Mouse (Mus musculus) embryonic fibroblast, embryonic 13.5 days (primary cell): Measurements from ENCODE around the gene Hist1h4c.

Experiments used
- CTCF ChIP-seq: IDR thresholded peaks from 2 replicates; pipeline ENCODE4 v1.5.1; 2011; ENCODE audit warnings: mild to moderate bottlenecking, control low read depth, low read length, moderate library complexity, borderline replicate concordance; ENCODE audit not compliant: insufficient read depth
- POLR2A ChIP-seq: IDR thresholded peaks from 2 replicates; pipeline ENCODE4 v1.6.1; 2011; ENCODE audit warnings: low read depth, mild to moderate bottlenecking, control low read depth, low read length, moderate library complexity

- no peak for TF ChIP-seq CTCF
- no peak for TF ChIP-seq POLR2A
Observed at GRCm38 (mm10) chr13:23687181-23687580, 11.1 kb downstream of the Hist1h4c start.
